Mouse (Mus musculus) stomach, postnatal 0 days (tissue): ENCODE data around the gene Tnfrsf8. TPM values are rescaled to one million over a fixed set of nuclear protein-coding genes. Genes with fewer than 3 reads are reported as not detected.

Experiments
- ATAC-seq: fragments of 200-750 bp; cut with Nextera tagmentation; 2 replicates; pipeline ENCODE4 v1.8.0; 2017; ENCODE audit not compliant: low FRiP score, low TSS enrichment
- DNase-seq: peaks from one replicate; pipeline ENCODE4 v3.0.0-alpha.2; 2016; ENCODE audit warnings: low spot score
- H3K27ac ChIP-seq: fragments of 300-500 bp; sonication (generic); replicated peaks from 2 replicates; pipeline ENCODE4 v1.5.1; 2014; ENCODE audit warnings: mild to moderate bottlenecking, control low read depth
- H3K27me3 ChIP-seq: fragments of 300-500 bp; sonication (generic); 2 replicates; pipeline ENCODE4 v1.6.1; 2014; ENCODE audit warnings: low read length; ENCODE audit not compliant: control insufficient read depth, insufficient read depth
- H3K36me3 ChIP-seq: fragments of 300-500 bp; sonication (generic); 2 replicates; pipeline ENCODE4 v1.6.1; 2014; ENCODE audit warnings: low read length, mixed read lengths; ENCODE audit not compliant: control insufficient read depth, insufficient read depth
- H3K4me1 ChIP-seq: fragments of 300-500 bp; sonication (generic); replicated peaks from 2 replicates; pipeline ENCODE4 v1.6.1; 2014; ENCODE audit warnings: antibody characterized with exemption; ENCODE audit not compliant: control insufficient read depth, insufficient read depth
- H3K4me2 ChIP-seq: fragments of 300-500 bp; sonication (generic); replicated peaks from 2 replicates; pipeline ENCODE4 v1.6.1; 2014; ENCODE audit warnings: low read depth, mild to moderate bottlenecking, control low read depth, moderate library complexity
- H3K4me3 ChIP-seq: fragments of 300-500 bp; sonication (generic); 2 replicates; pipeline ENCODE4 v1.5.1; 2014; ENCODE audit warnings: low read depth, low read length, control low read depth
- H3K9ac ChIP-seq: fragments of 300-500 bp; sonication (generic); 2 replicates; pipeline ENCODE4 v1.6.1; 2014; ENCODE audit warnings: mild to moderate bottlenecking, low read length, control low read depth, mixed read lengths
- H3K9me3 ChIP-seq: fragments of 300-500 bp; sonication (generic); 2 replicates; pipeline ENCODE4 v1.6.1; 2016; ENCODE audit warnings: low read length; ENCODE audit not compliant: control insufficient read depth
- CTCF ChIP-seq: IDR thresholded peaks from 2 replicates; pipeline ENCODE4 v1.5.1; 2016; ENCODE audit warnings: antibody characterized with exemption, low read depth, mild to moderate bottlenecking, moderate library complexity
- EP300 ChIP-seq: optimal IDR thresholded peaks from 2 replicates; pipeline ENCODE3; 2016; ENCODE audit warnings: antibody characterized with exemption
- WGBS: fragments of 180-500 bp; shearing (Covaris S2); extraction: QIAGEN DNeasy Blood & Tissue Kit; methylation state at CpG from one replicate; pipeline ENCODE4 v1.1.7; 2014; 5-methylcytosine and 5-hydroxymethylcytosine counted together
- polyA plus RNA-seq: library from polyadenylated mRNA; unstranded; fragments of >200 nt; fragmentation: Nextera tagmentation; extraction: Ambion mirVana; gene quantifications from 2 replicates; pipeline ENCODE4 v1.2.1, GENCODE M21; 2015

Gene Tnfrsf8
- polyA plus RNA-seq, 1 experiment from 2014 or later, result 0.04 TPM

DNA sequence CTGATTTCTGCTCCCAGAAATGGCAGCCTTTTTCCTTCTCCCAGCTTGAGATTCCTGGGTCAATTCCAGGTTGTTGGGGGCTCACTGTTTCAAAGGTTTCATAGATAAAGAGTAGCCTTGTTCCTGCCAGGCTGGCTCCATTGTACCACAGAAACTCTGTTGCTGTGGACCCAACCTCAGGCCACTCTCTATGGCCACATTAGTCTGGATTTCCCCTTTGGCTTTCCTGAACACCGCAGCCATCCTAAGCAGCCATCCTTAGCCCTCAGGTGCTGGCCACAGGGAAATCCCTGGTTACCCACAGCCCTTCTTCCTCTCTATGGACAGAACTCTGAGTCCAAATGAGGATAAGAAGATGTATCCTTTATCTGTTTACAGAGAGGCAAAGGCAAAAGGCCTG is 30.0 kb upstream of the Tnfrsf8 start:
- no peaks in the 10 kb centered on the region for H3K27me3 ChIP-seq
- H3K36me3 ChIP-seq, result no peaks in the 10 kb centered on the region
- H3K4me3 ChIP-seq, result no peak overlapping the region
- H3K4me1 ChIP-seq, result no peaks in the 10 kb centered on the region
- no peak overlapping the region for H3K9ac ChIP-seq
- DNase-seq (no peak), ATAC-seq (no peak)
- H3K9me3 ChIP-seq, result no peaks in the 10 kb centered on the region
- H3K4me2 ChIP-seq, result no peak overlapping the region
- H3K27ac ChIP-seq, result no peak overlapping the region
- WGBS, result 100% methylated on average over 1 of the region's 1 CpGs
- TF ChIP-seq CTCF (no peak), EP300 (no peak)

DNA sequence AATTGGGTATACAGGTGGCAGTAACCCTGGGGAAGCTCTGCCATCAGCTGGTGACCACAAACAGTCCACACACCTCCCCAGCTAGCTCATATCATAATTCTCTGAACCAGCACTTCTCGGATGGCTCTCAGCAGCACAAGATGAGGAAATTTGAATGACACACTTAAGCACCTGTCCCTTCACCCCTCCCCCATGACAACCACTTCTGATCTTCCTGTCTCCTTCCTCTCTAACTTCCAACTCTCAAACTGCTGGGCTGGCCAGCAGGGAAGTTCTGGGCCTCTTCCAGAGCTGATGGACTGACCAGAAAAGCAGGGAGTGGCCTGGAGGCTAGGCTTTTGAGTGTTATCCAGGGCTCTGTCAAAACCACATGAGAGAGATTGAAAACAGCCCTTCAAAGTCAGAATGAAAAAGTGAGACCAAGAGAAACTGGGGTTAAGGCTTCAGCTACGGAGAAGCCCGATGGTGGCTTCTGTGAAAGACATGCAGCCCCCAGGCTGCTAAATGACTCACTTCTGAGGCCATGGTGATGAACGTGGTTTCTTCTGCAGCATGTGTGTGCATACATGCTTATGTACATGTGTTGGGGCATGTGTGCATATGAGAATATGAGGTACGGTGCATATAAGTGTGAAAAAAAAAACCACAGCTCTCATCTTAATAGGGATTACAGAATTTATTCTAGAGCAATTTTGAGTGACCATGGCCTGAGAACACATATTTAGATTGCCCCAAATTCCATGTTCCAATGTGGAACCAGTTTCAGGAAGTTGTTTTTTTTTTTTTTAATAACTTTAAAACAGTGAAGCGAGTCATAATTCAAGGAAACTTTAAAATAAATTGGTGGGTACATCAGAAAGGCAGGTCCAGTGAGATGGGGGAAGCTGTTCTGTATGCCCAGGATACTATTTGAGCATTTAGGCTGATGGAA is 27.2 kb upstream of the Tnfrsf8 start:
- Histone ChIP-seq H3K4me2 (no peak overlapping the region), H3K9ac (no peak overlapping the region), H3K4me1 (no peaks in the 10 kb centered on the region), H3K4me3 (no peak overlapping the region), H3K9me3 (no peaks in the 10 kb centered on the region), H3K36me3 (no peaks in the 10 kb centered on the region), H3K27me3 (no peaks in the 10 kb centered on the region), H3K27ac (no peak overlapping the region)
- 79% methylated on average over 6 of the region's 6 CpGs for WGBS
- TF ChIP-seq CTCF (no peak), EP300 (no peak)
- ATAC-seq, result no peak
- no peak for DNase-seq

GRCm38 (mm10) chr4:145337906-145338858 is 23.2 kb upstream of the Tnfrsf8 start:
- DNase-seq, result no peak
- H3K9ac ChIP-seq, result no peak overlapping the region
- no peaks in the 10 kb centered on the region for H3K27me3 ChIP-seq
- WGBS, result 66% methylated on average over 9 of the region's 9 CpGs
- ATAC-seq, result no peak; the same call in 1 of the 2 replicates
- H3K9me3 ChIP-seq, result no peaks in the 10 kb centered on the region
- no peaks in the 10 kb centered on the region for H3K4me1 ChIP-seq
- H3K4me3 ChIP-seq, result no peak overlapping the region
- no peaks in the 10 kb centered on the region for H3K36me3 ChIP-seq
- H3K27ac ChIP-seq, result no peak overlapping the region
- H3K4me2 ChIP-seq, result no peak overlapping the region
- TF ChIP-seq CTCF (no peak), EP300 (no peak)

DNA sequence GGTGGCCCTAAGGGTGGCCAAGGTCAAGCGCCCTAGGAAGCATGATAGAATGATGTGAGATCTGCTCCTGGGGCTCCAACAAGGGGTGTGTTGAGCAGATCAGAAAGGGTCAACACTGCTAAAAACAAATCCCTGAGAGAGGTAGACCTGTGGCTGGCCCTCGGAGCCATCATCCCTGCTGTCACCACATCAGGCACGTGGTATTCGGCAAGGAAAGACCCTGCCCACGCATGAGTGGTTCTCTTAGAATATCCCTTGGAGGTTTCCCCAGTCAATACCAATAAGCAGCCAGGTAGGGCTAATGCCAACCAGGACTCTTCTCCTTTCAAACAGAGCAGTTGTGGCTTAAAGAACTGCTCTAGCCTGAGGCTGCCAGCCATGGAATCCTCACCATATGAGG is 21.6 kb upstream of the Tnfrsf8 start:
- no peak for DNase-seq
- no peak for TF ChIP-seq EP300
- TF ChIP-seq CTCF, result no peak
- 92% methylated on average over 5 of the region's 5 CpGs for WGBS

DNA sequence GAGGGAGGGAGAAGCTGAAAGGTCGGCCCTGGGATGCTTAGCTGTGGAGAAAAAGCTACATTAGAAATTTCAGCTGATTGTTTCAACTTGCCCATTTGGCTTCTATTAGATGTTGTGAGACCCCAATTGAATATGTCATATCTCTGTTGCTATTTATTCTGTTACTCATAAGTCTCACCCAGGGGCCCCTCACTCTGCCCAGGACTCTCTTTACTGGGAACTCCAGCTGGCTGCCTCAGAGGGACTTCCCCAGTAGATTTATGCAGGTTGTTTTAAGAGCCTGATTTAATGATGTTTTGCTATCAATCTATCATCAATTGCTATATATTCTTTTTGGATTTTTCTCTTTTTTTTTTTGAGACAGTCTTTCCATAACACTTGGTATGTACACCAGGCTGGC is 21.1 kb upstream of the Tnfrsf8 start:
- H3K4me2 ChIP-seq, result no peak overlapping the region
- H3K4me1 ChIP-seq, result no peaks in the 10 kb centered on the region
- DNase-seq (no peak), ATAC-seq (no peak)
- TF ChIP-seq CTCF (no peak), EP300 (no peak)
- no peak overlapping the region for H3K9ac ChIP-seq
- no peaks in the 10 kb centered on the region for H3K27me3 ChIP-seq
- no peak overlapping the region for H3K4me3 ChIP-seq
- no peaks in the 10 kb centered on the region for H3K36me3 ChIP-seq
- H3K9me3 ChIP-seq, result no peaks in the 10 kb centered on the region
- WGBS, result 61% methylated on average over 1 of the region's 1 CpGs
- H3K27ac ChIP-seq, result no peak overlapping the region

More for the DNA sequence above, 21.6 kb upstream of the Tnfrsf8 start:
- Histone ChIP-seq H3K4me1 (no peaks in the 10 kb centered on the region), H3K9me3 (no peaks in the 10 kb centered on the region), H3K36me3 (no peaks in the 10 kb centered on the region), H3K27ac (no peak overlapping the region), H3K4me3 (no peak overlapping the region), H3K27me3 (no peaks in the 10 kb centered on the region), H3K9ac (no peak overlapping the region), H3K4me2 (no peak overlapping the region)
- no peak for ATAC-seq
